Mouse (Mus musculus) spleen, adult 2 months (tissue): ENCODE measurements around the gene Mctp1.

Experiments used
- CTCF ChIP-seq: fragments of 200-500 bp; IDR thresholded peaks from 2 replicates; pipeline ENCODE4 v1.5.1; 2011; ENCODE audit warnings: mild to moderate bottlenecking, inconsistent platforms; ENCODE audit not compliant: insufficient read depth, insufficient read length, insufficient replicate concordance; ENCODE audit errors: extremely low read depth
- POLR2A ChIP-seq: fragments of 200-500 bp; IDR thresholded peaks from 2 replicates; pipeline ENCODE4 v1.6.1; 2011; ENCODE audit warnings: low read depth, low read length, inconsistent platforms

DNA sequence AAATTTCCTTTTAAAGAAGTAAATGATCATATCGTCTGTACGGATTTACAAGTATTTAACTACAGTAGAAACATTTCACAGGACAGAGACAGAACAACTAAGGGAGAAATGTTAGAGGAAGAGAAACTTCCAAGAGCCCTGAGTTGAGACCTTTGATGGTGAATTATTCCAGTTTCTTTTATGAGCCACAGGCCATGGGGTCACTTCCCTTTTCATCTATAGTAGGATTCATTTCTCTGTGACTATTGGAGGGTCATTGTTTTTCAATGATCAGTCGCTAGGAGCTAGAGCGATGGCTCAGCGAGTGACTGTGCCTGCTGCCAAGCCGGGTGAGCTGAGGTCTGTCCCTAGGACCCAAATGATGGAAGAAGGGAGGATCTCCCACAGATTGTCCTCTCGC is 212.7 kb downstream of the Mctp1 start:
- TF ChIP-seq CTCF (no peak), POLR2A (no peak)
